Mouse (Mus musculus) CD8-positive naive resting alpha-beta T cell, adult 2 months (primary cell): ENCODE data around the gene Nudc.
A peak's percentile ranks its signal among the peaks of the same experiment; 100 is the strongest.
"Not testable (repeated sequence)": the region's sequence is repeated elsewhere in the genome, so short reads cannot be mapped to it uniquely, and the experiment has no call there.

Experiments
- DNase-seq, 2 experiments: peaks; one replicate each; pipeline ENCODE4 v3.0.0; 2022; ENCODE audit warnings: low read depth in 2 of 2, low spot score in 2 of 2

The Nudc gene

DNA sequence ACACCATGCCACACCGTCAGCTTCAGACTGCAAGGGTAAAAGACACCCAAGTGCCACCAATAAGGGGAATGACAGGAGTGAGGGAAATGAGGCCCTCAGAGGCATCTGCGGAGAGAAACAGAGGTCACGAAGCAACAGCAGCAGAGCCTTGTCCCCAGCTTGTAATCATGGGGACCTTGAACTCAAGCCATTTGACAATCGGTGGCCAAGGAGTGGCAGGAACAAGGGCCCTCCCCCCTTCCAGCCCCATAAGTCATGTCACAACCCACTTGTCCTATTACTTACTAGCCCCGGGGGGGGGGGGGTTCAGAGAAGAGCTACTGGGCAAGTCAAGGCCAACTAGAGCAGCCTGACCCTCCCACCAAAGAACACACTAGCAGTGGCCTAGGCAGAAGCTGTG is 9.1 kb downstream of the Nudc start:
- no peak for DNase-seq

DNA sequence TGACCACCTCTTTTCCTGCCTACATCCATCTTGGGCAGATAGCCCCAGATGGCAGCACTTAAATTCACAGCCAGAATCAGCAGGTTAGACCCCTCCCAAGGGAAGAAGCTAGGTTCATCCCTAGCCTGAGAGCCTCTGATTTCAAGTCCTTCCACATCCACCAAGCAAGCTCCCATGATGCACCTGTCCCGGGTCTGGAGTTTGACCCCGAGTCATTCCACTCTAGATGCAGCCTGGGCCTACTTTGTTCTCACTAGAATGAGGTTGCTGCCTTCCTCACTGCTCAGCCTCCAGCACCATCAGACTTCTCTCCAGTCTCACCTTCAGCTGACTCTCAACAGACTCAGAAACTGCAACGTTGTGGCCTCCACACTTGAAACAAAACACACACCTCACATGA is 9.7 kb downstream of the Nudc start:
- DNase-seq = no peak

DNA sequence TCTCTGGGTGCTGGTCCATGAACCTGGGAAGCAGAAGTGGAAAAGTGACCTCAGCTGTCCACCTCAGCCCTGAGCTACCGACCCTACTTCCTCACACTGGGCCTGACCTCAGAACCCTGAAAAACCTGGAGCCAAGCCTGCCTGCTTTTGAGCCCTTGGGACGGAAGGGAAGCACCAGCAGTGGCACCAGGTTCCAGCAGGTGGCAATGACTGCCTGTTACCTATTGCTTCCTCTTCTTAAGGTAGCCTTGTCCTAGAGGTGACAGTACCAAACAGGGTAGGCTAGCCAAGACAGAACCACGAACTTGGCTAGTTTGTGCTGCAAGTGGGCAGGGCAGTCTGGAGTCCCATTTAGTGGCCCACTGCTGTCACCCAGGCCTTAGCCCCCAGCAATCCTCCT is 13.0 kb downstream of the Nudc start:
- no peak for DNase-seq

DNA sequence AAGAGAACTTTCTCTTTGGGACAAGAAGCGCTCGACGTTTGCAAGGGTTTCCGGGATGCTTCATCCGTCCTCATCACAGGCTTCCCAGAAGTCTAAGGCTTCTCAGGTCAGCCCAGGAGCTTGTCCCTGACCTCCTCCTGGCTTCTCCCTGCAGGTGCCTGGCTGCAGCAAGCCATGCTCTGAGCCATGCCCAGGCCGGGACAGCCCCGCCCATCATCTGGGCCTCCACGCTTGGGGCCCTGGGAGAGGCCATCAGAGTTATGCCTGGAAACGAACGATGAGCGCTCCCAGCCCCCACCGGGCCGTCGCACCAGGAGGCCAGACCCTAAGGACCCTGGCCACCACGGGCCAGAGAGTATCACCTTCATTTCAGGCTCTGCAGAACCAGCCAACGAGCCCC is 18.0 kb downstream of the Nudc start:
- DNase-seq = no peak

DNA sequence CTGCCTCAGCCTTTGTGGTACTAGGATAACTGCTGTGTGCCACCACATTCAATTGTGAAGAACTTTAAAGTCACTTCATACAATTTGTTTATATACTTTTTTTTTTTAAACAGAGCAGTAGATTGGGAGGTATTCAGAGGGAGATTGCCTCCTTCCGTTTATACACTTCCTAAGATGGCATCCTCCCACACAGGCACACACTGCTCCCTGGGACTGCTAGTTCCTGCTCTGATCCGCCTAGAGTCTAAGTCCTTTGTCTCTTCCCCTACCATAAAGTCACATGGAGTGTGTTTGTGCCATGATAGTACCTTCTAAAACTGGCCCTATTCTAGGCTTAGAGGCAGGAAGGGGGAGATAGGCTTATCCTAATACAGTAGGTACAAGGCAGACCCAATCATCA is 24.3 kb downstream of the Nudc start:
- no peak for DNase-seq

DNA sequence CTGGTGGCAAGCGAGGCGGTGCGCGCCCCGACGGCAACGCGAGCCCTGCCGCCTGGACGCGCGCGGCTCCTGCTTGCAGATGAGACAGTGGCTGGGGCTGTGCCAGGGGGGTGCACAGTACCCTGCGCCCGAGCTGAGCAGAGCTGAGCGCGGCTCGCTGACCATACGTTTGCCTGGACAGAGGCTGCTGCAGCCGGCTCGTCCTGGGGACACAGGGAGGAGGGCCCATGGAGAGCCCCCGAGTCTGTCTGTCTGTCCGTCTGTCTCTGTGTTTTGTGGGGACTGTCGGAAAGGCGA is 26.5 kb downstream of the Nudc start:
- no peak for DNase-seq

DNA sequence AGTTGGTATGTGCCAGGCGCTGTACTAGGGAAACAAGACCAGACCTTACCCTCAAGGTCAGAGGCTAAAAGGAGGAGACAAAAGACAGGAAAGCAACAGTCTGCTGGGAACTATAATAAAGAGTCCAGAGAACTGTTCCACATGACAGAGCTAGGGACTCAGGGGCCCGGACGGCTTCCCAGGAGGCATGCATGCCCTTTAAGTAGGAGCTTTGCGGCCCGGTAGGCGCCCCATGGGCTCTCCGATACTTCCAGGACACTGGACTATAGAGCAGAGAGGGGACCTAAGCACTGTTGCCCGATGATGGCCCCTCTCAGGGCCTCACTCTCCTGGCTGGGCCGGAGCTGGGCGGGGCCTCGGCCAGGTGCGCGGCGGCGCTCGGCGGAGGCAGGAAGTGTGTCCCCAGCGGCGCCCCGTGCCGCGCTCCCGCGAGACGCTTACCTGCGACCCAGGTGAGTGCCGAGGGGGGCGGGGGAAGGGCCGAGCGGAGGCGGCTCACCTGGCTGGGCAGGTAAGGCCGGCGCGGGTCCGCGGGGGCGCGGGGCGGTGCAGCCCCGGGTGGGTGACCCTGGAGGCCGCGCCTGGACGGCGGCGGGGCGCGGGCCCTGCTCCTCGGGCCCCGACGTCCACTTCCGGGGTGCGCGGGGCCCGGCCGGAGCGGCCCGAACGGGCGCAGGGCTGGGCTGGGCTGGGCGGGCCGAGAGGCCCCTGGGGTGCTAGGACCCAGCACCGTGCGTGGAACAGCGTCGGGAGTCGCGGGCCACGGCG is 27.0 kb downstream of the Nudc start, which contains the start of gene Kdf1:
Kdf1 (plus strand) TSS at position 363 of the 768 bp plus-strand sequence.
- DNase-seq = no peak

DNA sequence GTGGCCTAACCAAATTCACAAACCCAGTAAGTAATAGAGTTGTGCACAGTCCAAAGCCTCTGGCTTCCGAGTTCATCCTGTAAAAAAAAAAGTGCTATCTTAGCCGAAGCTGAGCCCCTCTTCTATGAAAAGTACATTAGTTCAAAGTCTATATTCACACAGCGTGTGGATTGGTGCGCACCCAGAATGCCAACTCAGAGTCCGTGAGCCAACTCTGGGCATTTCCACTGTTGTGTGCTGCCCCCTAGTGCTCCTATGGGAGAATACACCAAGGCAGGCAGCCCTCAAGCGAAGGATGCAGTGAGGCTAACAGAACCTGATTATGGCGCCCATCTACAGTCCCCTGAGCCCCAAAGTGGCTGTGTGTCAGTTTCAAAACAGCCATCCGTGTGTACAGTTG is 32.8 kb downstream of the Nudc start:
- DNase-seq = peak; percentile 76 to 83

DNA sequence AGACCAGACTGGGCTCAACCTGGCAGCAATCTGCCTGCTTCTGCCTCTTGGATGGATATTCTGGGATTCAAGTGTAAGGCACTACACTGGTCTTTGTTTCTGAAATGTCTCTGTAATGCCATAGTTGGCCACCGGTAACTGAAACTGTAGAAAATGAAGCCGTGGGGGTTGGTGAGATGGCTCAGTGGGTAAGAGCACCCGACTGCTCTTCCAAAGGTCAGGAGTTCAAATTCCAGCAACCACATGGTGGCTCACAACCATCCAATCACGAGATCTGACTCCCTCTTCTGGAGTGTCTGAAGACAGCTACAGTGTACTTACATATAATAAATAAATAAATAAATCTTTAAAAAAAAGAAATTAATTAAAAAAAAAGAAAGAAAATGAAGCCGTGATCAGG is 33.3 kb downstream of the Nudc start:
- DNase-seq = not testable (repeated sequence)

DNA sequence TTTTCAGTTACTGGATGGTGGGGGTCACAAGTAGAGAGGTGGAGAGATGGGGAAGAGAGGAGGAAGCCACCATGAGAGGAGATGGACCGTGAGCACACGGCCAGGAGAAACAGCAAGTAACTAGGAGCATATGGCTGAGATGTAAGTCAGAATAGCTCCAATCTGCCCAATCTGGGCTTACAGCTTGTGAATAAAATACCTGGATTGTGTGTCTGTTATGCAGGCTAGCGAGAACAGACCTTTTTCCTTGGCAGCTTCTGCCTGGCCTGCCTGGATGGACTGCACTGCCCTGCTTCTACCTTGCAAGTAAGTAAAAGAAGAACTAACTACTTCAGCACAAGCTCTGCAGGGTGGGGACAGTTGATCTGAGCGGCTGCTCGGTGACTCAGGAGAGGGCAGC is 34.7 kb downstream of the Nudc start:
- no peak for DNase-seq

DNA sequence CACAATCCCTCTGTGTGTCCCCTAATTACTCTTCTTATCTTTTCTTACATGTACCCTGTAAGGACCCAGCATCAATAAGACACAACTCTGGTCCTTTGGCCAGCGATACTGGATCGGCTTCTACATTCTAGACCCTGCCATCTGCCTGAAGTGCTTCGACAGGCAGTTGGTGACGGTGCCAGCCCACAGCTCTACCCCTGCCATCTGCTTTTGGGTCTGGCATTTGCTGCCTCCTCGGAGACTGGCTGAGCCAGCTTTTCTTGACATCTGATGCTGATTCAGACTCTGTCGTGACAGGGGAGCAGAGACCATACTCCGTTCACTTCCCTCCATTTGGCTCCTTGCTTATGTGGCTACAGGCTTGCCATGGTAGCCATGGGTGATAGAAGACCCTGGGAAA is 36.8 kb downstream of the Nudc start:
- no peak for DNase-seq

DNA sequence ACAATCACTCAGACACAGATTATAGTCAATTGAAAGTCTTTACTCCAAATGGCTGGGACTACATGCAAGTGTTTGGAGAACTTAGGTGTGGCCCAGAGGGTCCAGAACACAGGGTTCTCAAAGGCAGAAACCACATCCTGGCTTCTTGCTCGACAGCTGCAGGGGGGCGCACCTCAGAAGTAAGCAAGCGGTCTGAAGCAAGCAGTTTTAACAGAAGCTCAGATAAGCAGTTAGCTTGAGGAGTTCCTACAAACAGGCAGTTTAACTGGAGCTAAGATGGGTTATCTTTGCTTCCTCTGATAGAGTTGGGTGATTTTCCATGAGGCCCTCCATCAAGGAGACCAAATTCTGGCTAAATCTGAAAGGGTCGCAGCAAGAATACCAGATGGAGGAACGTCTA is 39.2 kb downstream of the Nudc start:
- peak; percentile 52 to 63 for DNase-seq

DNA sequence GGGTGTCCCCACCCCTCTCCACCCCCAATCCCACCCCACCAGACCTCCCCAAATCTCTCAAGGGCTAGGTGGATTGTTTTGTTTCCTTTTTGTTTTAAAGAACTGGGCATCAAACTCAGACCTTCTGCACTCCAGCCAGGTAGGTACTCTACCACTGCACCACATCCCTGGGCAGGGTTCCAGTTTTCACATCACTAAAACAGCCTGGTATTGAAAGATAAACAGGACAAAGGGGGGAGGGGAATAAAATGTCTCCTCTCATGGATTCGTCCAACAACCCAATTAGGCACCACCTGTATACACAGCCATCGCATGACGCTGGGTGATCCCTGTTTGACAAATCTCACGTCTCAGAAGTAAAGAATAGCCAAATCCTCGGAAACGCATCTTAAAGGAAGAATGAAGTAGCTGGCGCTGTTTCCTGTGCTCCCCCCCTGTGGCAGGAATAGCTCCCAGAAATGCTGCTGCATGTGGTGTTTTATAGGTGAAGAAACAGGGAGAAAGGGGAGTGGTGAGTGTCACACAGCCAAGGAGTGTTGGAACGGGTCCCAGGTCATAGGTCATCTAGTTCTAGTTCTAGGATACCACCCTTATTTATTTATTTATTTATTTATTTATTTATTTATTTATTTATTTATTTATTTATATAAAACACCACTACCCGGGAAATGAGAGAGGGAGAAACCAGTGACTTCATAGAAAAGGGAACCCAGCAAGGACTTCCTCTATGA is 40.9 kb downstream of the Nudc start:
- no peak for DNase-seq

DNA sequence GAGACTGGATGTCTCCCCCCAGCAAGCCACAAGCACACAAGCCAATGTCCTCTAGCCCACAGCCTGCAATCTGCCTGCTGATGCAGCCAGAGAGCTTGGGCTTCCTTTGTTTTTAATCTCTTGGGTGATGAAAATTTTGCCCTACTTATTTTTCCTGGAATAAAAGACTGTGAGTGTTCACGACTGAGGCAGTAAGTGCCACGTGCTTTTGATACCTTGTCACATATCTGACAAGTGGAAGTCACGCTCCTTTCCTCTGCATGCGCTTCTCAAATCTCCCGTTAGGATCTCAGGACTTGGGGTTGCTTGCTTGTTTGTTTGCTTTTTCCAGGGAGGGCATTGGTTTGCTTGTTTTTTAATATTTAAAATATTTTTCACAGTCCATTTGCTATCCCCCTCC is 41.5 kb downstream of the Nudc start:
- no peak for DNase-seq

DNA sequence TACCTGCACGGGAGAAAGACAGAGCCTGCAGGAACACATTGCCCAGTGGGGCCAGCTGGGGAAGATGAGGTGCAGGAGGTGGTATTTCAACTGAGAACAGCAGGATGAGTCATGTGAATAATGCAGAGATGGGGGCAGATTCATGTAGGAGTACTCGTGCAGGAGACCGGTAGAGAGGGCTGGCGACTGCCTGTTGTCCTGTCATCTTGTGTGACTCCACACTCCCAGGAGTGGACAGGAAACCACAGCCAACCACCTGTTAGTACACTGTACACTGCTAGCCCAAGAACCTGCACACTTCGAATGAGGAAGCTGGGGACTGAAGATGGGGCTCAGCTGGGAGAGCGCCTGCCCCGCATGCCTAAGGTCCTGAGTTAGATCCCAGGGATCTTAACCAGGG is 44.3 kb downstream of the Nudc start:
- no peak for DNase-seq

DNA sequence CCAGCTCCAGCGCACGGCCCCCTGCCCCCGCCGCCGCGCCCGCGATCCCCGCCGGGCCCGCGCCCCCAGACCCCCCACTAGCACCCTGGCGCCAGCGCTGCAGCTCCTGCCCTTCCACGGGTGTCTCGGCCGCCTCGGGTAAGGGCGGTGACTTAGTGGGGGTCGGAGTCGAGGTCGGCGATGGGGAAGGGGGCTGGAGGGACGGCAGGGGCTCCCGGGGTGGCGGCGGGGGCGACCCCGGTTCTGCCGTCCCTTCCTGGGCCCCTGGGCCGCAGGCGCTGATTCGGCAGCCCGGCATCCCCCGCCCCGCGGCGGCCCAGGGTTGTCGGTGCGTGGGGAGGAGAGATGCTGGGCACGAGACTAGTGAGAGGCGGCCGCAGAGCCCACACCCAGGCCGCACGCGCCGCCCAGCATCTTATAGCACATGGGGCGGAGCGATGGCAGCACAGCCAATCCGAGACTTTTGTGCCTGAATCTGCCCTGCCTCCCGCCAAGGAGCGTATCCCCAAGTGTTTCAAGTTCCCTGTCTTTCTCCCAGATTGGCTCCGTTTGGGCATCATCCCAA is 47.6 kb downstream of the Nudc start, which contains the start of gene Trnp1:
Trnp1 (minus strand) TSS at position 391 of the 565 bp plus-strand sequence.
- DNase-seq = peak; percentile 72 to 73

DNA sequence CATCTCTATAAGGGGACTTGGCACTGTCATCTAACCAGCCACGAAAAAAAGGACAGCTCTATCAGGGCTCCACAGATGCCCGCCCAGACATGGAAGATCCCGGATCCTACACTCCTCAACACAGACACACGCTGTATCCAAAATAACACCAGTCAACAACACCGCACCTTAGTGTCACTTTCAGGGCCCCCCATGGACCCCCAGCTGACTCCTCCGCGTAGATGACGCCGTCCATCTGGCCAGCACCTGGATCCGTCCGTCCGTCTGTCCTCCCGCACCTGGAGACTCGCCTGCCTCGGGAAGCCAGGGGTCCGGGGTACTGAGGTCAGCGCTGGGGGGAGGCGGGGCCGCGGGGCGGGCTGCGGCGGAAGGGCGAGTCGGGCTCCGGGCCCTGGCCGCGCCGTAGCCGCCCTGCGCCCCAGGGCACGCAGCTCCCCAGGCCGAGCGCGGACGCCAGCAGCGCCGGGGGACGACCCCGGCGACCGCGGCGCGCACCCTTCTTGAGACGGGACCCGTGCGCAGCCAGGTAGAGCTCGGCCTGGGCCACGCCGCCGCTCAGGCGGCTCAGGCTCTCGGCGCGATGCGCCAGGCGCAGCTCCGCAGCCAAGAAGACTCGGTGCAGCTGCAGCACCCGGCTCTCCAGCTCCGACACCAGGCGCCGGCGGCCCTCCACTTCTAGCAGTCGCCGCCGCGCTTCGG is 48.2 kb downstream of the Nudc start:
- DNase-seq = no peak

DNA sequence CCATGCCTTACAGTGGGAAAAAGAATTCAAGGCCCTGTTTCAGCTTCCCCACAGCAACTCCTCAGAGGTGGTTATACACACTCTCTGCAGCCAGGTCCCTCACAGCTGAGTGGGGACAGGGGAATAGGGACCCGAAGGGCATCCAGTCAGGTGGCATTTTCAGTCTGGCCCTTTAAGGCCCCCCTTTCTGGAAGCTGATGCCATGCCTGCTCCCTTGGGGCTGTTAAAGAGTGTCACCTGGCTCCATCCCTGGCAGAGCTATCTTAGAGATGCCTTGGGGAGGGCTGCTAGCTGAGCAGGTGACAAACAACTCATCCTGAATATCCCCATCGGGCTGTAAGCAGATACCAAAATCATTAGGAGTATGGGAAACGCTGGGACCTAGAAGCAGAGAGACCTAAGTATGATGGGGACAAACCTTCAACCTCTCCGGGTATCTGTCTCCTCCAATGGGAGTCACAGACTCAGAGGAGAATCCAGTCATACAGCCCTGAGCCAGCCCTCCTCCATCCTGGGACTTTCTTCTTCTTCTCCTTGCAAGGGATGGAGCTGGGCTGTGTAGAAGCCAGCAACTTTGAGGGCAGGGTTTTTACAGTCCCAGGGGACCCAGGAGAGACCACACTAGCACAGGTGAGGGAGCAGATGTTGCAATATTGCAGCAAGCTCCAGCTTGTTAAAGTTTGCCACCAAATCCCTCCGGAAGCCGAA is 48.9 kb downstream of the Nudc start:
- no peak for DNase-seq

DNA sequence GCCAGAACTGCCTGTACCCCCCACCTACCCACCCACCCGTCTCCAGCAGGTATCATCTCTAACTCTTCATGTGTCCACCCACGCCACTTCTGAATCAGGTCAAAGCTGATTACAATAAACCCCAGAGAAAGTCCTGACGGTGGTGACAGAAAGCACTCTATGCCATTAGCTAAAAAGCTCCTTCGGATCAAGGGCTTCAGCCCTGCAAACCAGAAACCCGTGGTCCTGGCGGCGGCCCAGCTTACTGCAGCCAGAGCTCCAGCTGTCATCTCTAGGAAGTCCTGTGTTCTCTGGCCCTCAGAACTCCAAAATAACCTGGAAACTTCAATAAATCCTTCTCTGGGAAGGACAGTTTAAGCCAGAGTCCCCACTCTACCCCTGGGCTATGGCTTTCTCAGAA is 50.1 kb downstream of the Nudc start:
- no peak for DNase-seq

DNA sequence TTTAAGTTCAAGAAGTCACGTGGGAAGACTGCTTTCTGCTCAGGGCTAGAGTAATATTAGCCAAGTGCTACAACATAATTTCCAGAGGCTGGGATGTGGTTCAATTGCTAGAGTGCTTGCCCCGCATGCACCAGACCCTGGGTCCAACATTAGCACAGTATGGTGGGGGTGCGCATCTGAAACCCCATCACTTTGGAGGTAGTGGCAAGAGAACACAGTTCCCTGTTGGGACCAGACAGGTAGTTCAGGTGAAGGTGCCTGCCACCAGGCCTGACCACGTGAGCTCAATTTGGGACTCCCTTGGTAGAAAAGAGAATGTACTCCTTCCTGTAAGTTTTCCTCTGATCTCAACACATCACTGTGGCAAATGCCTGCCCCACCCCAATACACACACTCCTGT is 50.9 kb downstream of the Nudc start:
- no peak for DNase-seq

DNA sequence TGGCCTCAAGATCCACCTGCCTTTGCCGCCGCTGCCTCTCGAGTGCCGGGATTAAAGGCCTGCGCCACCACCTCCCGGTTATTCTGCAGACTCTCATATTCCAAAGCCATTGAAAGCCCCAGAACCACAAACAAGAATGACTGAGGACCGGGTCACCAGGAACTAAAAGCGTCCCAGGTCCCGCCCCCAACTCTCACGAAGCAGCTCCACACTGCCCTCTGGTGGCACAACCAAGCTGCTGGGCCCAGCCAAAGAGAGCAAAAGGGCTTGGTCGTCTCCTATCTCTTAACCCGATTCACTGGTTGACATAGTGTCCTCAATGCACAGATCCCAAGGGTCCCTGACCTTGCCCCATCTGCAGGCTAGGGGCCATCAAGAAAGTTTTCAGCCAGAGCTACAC is 51.4 kb downstream of the Nudc start:
- DNase-seq = peak; percentile 81 to 89
